Mouse (Mus musculus) liver, embryonic 14.5 days (tissue): ENCODE data around the gene Pik3cb.

ENCODE experiments used
- CTCF ChIP-seq: IDR thresholded peaks from 2 replicates; pipeline ENCODE4 v1.5.1; 2016; ENCODE audit warnings: antibody characterized with exemption, low read depth, control low read depth
- EP300 ChIP-seq: IDR thresholded peaks from 2 replicates; pipeline ENCODE4 v1.6.1; 2016; ENCODE audit warnings: antibody characterized with exemption, low read depth

DNA sequence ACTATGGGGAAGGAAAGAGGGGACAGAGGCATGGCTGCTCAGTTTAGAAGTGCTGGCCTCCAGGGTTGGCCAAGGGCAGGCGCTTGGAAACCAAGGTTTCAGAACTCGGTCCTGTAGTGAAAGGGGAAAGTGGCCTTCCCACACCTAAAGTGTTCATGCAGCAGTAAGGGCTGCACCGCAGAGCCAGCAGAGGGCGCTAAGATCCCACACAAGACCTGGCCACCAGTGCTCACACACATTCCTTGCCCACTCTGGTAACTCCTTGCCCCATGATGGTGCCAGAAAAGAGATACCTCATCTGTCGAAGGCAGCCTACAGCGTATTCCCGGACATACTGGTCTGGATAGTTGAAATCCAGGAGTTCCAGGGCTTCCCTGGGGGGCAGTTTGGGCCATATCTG lies 77.9 kb downstream of the Pik3cb start:
- peak; percentile 96 for TF ChIP-seq CTCF
- no peak for TF ChIP-seq EP300
